Mouse (Mus musculus) stomach, postnatal 0 days (tissue): ENCODE data around the gene Acaa1b.

ENCODE experiments used
- CTCF ChIP-seq: IDR thresholded peaks from 2 replicates; pipeline ENCODE4 v1.5.1; 2016; ENCODE audit warnings: antibody characterized with exemption, low read depth, mild to moderate bottlenecking, moderate library complexity
- EP300 ChIP-seq: optimal IDR thresholded peaks from 2 replicates; pipeline ENCODE3; 2016; ENCODE audit warnings: antibody characterized with exemption

- TF ChIP-seq CTCF, result no peak
- no peak for TF ChIP-seq EP300
Measured at GRCm38 (mm10) chr9:119206666-119207065, 49.8 kb upstream of the Acaa1b start.
